Mouse (Mus musculus) spleen, adult 2 months (tissue): ENCODE data around the gene Spag9. TPM values are rescaled to one million over a fixed set of nuclear protein-coding genes. Genes with fewer than 3 reads are reported as not detected.

ENCODE experiments used
- DNase-seq, 2 experiments: peaks; one replicate each; pipeline versions ENCODE4 v3.0.0 to v3.0.0-alpha.2; 2012 to 2021; ENCODE audit warnings: low spot score in 2 of 2, low read depth in 1 of 2
- H3K27ac ChIP-seq: fragments of 200-500 bp; 2 replicates; pipeline ENCODE4 v1.5.1; 2012; ENCODE audit warnings: low read length, inconsistent platforms; ENCODE audit not compliant: insufficient read depth
- H3K27me3 ChIP-seq: fragments of 200-500 bp; 2 replicates; pipeline ENCODE4 v1.6.1; 2012; ENCODE audit warnings: mild to moderate bottlenecking, moderate library complexity, low read length, inconsistent platforms; ENCODE audit not compliant: control insufficient read depth, insufficient read depth
- H3K36me3 ChIP-seq: fragments of 200-500 bp; 2 replicates; pipeline ENCODE4 v1.6.1; 2012; ENCODE audit warnings: mild to moderate bottlenecking, low read length, inconsistent platforms; ENCODE audit not compliant: control insufficient read depth, insufficient read depth
- H3K4me1 ChIP-seq: fragments of 200-500 bp; 2 replicates; pipeline ENCODE4 v1.6.1; 2011; ENCODE audit warnings: inconsistent platforms; ENCODE audit not compliant: control insufficient read depth, insufficient read depth, insufficient read length
- H3K4me3 ChIP-seq: fragments of 200-500 bp; 2 replicates; pipeline ENCODE4 v1.5.1; 2011; ENCODE audit warnings: mild to moderate bottlenecking, inconsistent platforms; ENCODE audit not compliant: insufficient read depth, insufficient read length; ENCODE audit errors: extremely low read depth
- CTCF ChIP-seq: fragments of 200-500 bp; IDR thresholded peaks from 2 replicates; pipeline ENCODE4 v1.5.1; 2011; ENCODE audit warnings: mild to moderate bottlenecking, inconsistent platforms; ENCODE audit not compliant: insufficient read depth, insufficient read length, insufficient replicate concordance; ENCODE audit errors: extremely low read depth
- POLR2A ChIP-seq: fragments of 200-500 bp; IDR thresholded peaks from 2 replicates; pipeline ENCODE4 v1.6.1; 2011; ENCODE audit warnings: low read depth, low read length, inconsistent platforms
- WGBS: fragments of 180-500 bp; shearing (Covaris S2); methylation state at CpG from one replicate; pipeline ENCODE4 v1.1.7; 2018; 5-methylcytosine and 5-hydroxymethylcytosine counted together
- polyA plus RNA-seq: library from polyadenylated mRNA; depleted of rRNA; stranded (reverse); fragments of >200 nt; gene quantifications from 2 replicates; pipeline ENCODE4 v1.2.3, GENCODE M21; 2012

Spag9 gene
- polyA plus RNA-seq, 1 experiment = 14.8 TPM

GRCm38 (mm10) chr11:93956159-93956558, 39.7 kb upstream of the Spag9 start, which contains the start of gene Nme2:
Nme2 (minus strand) TSS chr11:93956259.
- under 1% methylated on average over 6 of the region's 6 CpGs for WGBS
- H3K36me3 ChIP-seq = peaks cover 17% of the 10 kb centered on the region

GRCm38 (mm10) chr11:93957031-93957555, 38.8 kb upstream of the Spag9 start:
- H3K27ac ChIP-seq = no peak overlapping the region
- no peak overlapping the region for H3K4me3 ChIP-seq
- H3K27me3 ChIP-seq = no peaks in the 10 kb centered on the region
- H3K4me1 ChIP-seq = peaks cover 13% of the 10 kb centered on the region; the same call in 1 of the 2 replicates
- WGBS = 89% methylated on average over 2 of the region's 2 CpGs
- TF ChIP-seq POLR2A = no peak
- TF ChIP-seq CTCF = no peak
- H3K36me3 ChIP-seq = peaks cover 14% of the 10 kb centered on the region
- no peak for DNase-seq

More at GRCm38 (mm10) chr11:93956159-93956558, 39.7 kb upstream of the Spag9 start, which contains the start of gene Nme2:
- no peak for DNase-seq
- Histone ChIP-seq H3K27ac (peak within 1 kb of the TSS; percentile 94), H3K4me3 (peak within 1 kb of the TSS; percentile 93), H3K4me1 (peaks cover 13% of the 10 kb centered on the region; the same call in 1 of the 2 replicates), H3K27me3 (no peaks in the 10 kb centered on the region)
- TF ChIP-seq CTCF (no peak), POLR2A (no peak)

DNA sequence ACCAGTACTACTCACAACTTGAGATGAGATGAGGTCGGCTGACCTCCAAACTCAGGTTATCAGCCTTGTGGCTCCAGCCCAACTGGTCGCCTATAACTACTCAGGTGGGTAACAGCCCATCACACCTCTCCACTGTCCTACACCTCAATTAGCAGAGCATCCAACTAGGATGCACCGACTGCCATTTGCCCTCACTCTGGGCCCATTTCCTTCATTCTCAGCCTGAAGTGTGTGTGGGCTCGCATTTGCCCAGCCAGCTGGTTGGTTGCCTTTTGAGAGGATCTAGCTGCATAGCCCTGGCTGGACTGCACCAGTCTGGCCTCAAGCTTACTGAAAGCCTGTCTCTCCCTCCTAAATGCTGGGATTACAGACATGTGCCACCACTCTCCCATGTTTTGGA, 38.1 kb upstream of the Spag9 start:
- Histone ChIP-seq H3K4me3 (no peak overlapping the region), H3K27ac (no peak overlapping the region), H3K27me3 (no peaks in the 10 kb centered on the region), H3K4me1 (peaks cover 13% of the 10 kb centered on the region; the same call in 1 of the 2 replicates), H3K36me3 (peaks cover 9% of the 10 kb centered on the region)
- WGBS = 86% methylated on average over 4 of the region's 4 CpGs
- DNase-seq = no peak
- TF ChIP-seq CTCF (no peak), POLR2A (no peak)

GRCm38 (mm10) chr11:93961482-93961881, 34.4 kb upstream of the Spag9 start:
- DNase-seq = no peak
- Histone ChIP-seq H3K4me3 (no peak overlapping the region), H3K4me1 (peaks cover 2% of the 10 kb centered on the region; the same call in 1 of the 2 replicates), H3K27ac (no peak overlapping the region), H3K27me3 (no peaks in the 10 kb centered on the region), H3K36me3 (peaks cover 16% of the 10 kb centered on the region)
- WGBS = 94% methylated on average over 6 of the region's 6 CpGs
- no peak for TF ChIP-seq CTCF
- TF ChIP-seq POLR2A = no peak

DNA sequence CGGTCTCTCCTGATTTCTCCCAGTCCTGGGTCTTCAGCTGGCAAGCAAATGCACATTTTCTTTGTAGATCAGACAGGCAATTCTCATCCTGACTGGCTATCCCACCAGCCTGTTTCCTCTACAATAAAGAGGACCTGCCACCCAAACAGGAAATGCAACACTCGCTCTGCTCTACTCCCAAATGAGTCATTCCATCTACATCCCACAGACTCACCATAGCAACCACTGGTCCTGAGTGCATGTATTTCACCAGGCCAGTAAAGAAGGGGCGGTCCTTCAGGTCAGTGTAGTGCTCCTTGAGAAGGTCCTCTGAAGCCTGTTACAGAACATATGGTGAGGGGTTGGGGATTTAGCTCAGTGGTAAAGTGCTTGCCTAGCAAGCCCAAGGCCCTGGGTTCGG, 32.9 kb upstream of the Spag9 start:
- Histone ChIP-seq H3K4me3 (no peak overlapping the region), H3K36me3 (peaks cover 16% of the 10 kb centered on the region), H3K4me1 (no peaks in the 10 kb centered on the region; the same call in 1 of the 2 replicates), H3K27me3 (no peaks in the 10 kb centered on the region), H3K27ac (no peak overlapping the region)
- WGBS = 88% methylated on average over 4 of the region's 4 CpGs
- DNase-seq = no peak
- TF ChIP-seq CTCF (no peak), POLR2A (no peak)

DNA sequence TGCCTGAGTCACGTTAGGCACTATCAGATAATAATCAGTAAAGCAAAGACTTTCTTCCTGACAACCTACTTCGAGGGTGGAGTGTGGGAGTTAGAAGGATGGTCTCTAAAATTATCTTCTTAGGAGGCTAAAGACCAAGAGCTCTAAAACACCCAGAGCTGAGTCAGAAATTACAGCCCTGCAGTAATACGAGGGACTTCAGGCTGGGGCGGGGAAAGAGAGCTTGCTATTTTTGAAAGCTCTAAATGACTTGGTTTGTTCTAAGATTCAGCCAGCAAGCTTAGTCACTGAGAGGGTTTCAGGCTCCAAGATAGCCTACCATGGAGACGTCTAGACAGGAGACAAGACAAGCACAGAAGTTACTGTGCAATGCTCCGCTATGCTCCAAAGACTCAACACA, 30.5 kb upstream of the Spag9 start:
- DNase-seq = no peak
- H3K27me3 ChIP-seq = no peaks in the 10 kb centered on the region
- no peaks in the 10 kb centered on the region; the same call in 1 of the 2 replicates for H3K4me1 ChIP-seq
- no peak overlapping the region for H3K27ac ChIP-seq
- H3K36me3 ChIP-seq = peaks cover 12% of the 10 kb centered on the region
- H3K4me3 ChIP-seq = no peak overlapping the region
- 81% methylated on average over 6 of the region's 6 CpGs for whole genome bisulfite sequencing
- TF ChIP-seq POLR2A (no peak), CTCF (no peak)

DNA sequence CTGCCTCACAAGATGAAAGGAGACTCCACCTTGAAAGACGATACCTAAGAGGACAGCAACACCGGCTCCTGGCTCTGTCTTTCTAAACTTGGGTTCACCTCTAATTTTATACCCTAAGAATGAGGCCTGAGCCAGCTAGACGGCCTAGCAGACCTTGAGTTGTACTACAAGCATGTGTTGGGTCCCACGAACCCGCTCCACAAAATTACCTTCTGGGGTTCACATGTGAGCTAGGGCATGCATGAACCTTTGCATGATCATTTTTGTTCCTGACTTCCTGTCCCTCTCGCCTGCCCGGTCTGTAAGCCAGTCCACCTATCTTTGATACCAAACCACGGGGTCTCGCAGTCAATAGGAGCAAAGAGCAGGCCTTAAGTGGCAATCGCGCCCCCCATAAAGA, 28.5 kb upstream of the Spag9 start:
- 4% methylated on average over 11 of the region's 11 CpGs for WGBS
- Histone ChIP-seq H3K4me3 (peak overlapping the region; percentile 87), H3K27ac (peak overlapping the region; percentile 83), H3K27me3 (no peaks in the 10 kb centered on the region), H3K4me1 (no peaks in the 10 kb centered on the region; the same call in 1 of the 2 replicates), H3K36me3 (peaks cover 7% of the 10 kb centered on the region)
- TF ChIP-seq CTCF (no peak), POLR2A (no peak)
- DNase-seq = no peak
